Mouse (Mus musculus): ENCODE measurements around the gene Neurod2. TPM values are rescaled to one million over a fixed set of nuclear protein-coding genes. Genes with fewer than 3 reads are reported as not detected.

The Neurod2 gene
- polyA plus RNA-seq, 1 experiment from 2014 or later: 0.05 TPM

DNA sequence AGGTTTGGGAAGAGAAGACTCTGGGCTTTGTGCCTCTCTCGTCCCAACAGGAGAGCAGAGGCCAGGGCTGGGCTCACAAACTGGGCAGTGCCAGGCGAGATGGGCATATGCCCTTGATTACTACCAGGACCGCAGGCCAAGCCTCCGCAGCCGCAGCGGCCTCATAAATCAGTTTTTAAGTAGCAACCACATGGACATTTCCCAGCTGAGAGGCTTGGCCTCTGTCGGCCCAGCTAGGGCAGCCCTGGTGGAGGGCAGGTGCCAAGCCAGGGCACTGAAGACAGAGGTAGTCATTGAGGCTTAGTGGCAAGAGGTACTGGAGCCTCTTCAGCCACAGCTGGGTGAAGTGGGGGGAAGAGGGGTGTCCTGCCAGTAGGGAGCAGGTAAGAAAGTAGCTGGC, 12.0 kb downstream of the Neurod2 start:
- Histone ChIP-seq H3K9me3 (replicated peaks) (no peaks in the 10 kb centered on the region), H3K27ac (replicated peaks) (no peak overlapping the region), H3K27me3 (ENCODE audit: low read depth, poor library complexity, severe bottlenecking) (peaks cover 100% of the 10 kb centered on the region), H3K4me3 (no peak overlapping the region), H3K36me3 (no peaks in the 10 kb centered on the region), H3K4me1 (peaks cover 8% of the 10 kb centered on the region)
- DNase-seq (ENCODE audit: low spot score): no peak
- 5% methylated on average over 7 of the region's 7 CpGs for WGBS

GRCm38 (mm10) chr11:98313790-98314323, 15.6 kb downstream of the Neurod2 start:
- no peak overlapping the region for H3K4me3 ChIP-seq
- H3K4me1 ChIP-seq: peaks cover 5% of the 10 kb centered on the region
- H3K27ac ChIP-seq (replicated peaks): no peak overlapping the region
- H3K36me3 ChIP-seq: no peaks in the 10 kb centered on the region
- DNase-seq (ENCODE audit: low spot score): peak; percentile 74
- WGBS: 1% methylated on average over 26 of the region's 26 CpGs
- peaks cover 92% of the 10 kb centered on the region for H3K27me3 ChIP-seq (ENCODE audit: low read depth, poor library complexity, severe bottlenecking)
- H3K9me3 ChIP-seq (replicated peaks): no peaks in the 10 kb centered on the region

DNA sequence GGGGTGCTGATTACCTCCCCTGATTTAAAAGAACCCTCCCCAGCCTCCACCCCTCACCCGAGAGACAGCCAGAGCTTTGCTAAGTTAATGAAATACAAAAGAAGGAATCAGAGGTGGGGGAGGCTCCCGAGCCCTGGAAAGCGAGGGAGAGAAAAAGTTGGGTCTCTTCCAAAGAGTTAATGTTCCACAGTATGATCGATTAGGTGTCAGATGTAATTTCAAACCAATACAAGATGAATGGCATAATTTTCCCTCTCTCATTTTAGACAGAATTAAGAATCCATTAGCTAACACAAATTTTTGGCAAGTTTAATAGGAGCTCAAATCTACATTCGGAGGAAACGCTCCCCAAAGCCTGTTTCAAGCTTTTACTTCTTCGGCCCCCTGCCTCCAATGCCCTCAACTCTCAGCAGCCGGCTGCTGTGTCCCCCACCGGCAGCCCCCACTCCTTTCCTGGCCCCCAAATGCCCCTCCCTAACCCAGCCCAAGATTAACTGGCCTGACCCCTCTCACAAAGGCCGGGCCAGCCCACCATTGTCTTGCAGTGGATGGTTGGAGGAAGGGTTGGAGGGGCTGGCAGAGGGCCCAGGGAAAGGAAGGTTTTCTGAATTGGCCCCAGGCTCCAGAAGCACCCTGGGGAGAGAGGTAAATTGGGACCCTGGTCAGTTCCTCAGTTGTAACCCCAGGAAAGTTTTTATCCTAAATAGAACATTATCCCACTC, 30.8 kb downstream of the Neurod2 start:
- H3K4me1 ChIP-seq: peaks cover 70% of the 10 kb centered on the region
- peak overlapping the region; percentile 35 for H3K4me3 ChIP-seq
- peaks cover 92% of the 10 kb centered on the region for H3K27me3 ChIP-seq (ENCODE audit: low read depth, poor library complexity, severe bottlenecking)
- DNase-seq (ENCODE audit: low spot score): peak; percentile 64
- no peaks in the 10 kb centered on the region for H3K9me3 ChIP-seq (replicated peaks)
- WGBS: 5% methylated on average over 10 of the region's 10 CpGs
- H3K36me3 ChIP-seq: no peaks in the 10 kb centered on the region
- H3K27ac ChIP-seq (replicated peaks): peak overlapping the region; percentile 63

DNA sequence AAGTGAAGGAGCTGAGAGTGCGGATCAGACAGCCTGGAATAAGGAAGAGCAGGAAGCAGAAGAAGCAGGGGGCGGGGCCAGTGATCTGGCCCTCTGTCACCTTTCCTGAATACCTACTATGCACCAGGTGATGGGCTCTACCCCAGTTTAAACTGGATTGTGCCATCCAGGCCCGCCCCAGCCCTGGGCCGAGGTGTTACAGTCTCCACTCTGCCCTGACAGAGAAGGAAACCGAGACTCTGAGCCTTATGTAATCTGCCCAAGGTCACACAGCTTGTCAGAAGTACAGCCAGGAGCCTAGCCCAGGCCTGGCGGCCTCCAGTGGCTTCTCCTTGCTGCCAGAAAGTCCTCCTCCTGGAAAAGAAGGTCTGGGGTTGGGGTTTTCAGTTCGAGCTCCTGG, 31.7 kb downstream of the Neurod2 start:
- Histone ChIP-seq H3K9me3 (replicated peaks) (no peaks in the 10 kb centered on the region), H3K36me3 (no peaks in the 10 kb centered on the region), H3K4me1 (peaks cover 70% of the 10 kb centered on the region), H3K27ac (replicated peaks) (peak overlapping the region; percentile 63), H3K27me3 (ENCODE audit: low read depth, poor library complexity, severe bottlenecking) (peaks cover 93% of the 10 kb centered on the region), H3K4me3 (no peak overlapping the region)
- 13% methylated on average over 7 of the region's 7 CpGs for WGBS
- DNase-seq (ENCODE audit: low spot score): no peak

GRCm38 (mm10) chr11:98296916-98297315, 32.5 kb downstream of the Neurod2 start:
- peaks cover 68% of the 10 kb centered on the region for H3K4me1 ChIP-seq
- H3K4me3 ChIP-seq: no peak overlapping the region
- peaks cover 85% of the 10 kb centered on the region for H3K27me3 ChIP-seq (ENCODE audit: low read depth, poor library complexity, severe bottlenecking)
- DNase-seq (ENCODE audit: low spot score): no peak
- 60% methylated on average over 2 of the region's 2 CpGs for WGBS
- no peaks in the 10 kb centered on the region for H3K9me3 ChIP-seq (replicated peaks)
- H3K36me3 ChIP-seq: no peaks in the 10 kb centered on the region
- H3K27ac ChIP-seq (replicated peaks): no peak overlapping the region

DNA sequence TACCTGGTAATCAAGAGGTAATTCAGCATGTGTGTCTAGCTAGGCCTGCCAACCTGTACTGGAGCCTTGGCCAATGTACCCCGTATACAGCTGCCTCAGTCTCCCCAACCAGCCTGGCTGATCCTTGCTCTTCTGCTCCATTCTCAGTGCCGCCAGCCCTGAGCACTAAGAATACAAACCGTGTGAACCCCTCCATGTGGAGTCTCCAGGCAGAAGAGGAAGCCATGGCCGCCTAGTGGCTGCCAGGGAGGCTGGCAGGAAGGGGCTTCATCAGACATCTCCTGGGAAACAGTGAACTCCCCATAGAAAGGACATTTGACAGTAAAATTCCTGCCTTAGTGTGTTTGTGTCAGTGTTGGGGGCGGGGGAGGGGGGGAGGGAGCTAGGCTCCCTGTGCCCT, 33.2 kb downstream of the Neurod2 start:
- Histone ChIP-seq H3K27ac (replicated peaks) (no peak overlapping the region), H3K36me3 (no peaks in the 10 kb centered on the region), H3K4me1 (peaks cover 61% of the 10 kb centered on the region), H3K9me3 (replicated peaks) (no peaks in the 10 kb centered on the region), H3K4me3 (no peak overlapping the region), H3K27me3 (ENCODE audit: low read depth, poor library complexity, severe bottlenecking) (peaks cover 81% of the 10 kb centered on the region)
- DNase-seq (ENCODE audit: low spot score): peak; percentile 72
- 3% methylated on average over 5 of the region's 5 CpGs for WGBS

DNA sequence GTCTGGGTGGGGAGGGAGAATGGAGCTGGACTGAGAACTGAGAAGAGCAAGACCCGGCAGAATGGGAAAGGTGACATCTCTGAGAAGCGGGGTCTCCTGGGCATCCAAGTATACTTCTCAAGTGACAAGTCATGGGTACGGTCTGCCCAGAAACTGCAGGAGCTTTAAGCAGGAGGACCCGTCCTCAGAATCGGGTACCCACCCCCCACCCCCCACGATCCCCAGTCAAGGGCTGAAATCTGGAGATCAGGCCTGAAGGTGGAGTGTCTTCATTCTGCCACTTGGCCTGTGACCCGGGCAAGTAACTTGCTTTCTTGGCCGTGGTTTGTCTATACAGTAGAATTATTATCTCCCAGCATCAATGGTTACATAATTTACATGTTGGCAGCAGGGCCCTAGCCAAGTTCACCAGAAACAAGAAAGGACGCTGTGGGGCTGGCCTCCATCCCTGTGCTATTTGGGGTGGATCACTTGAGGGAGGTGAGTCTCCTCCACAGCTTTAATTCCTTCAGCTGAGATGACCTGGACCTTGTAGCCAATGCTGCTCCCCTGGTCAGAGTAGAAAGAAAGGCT, 34.3 kb downstream of the Neurod2 start:
- DNase-seq (ENCODE audit: low spot score): peak; percentile 24
- H3K9me3 ChIP-seq (replicated peaks): no peaks in the 10 kb centered on the region
- no peaks in the 10 kb centered on the region for H3K36me3 ChIP-seq
- peaks cover 59% of the 10 kb centered on the region for H3K4me1 ChIP-seq
- peak overlapping the region; percentile 85 for H3K27ac ChIP-seq (replicated peaks)
- peak overlapping the region; percentile 72 for H3K4me3 ChIP-seq
- H3K27me3 ChIP-seq (ENCODE audit: low read depth, poor library complexity, severe bottlenecking): peaks cover 78% of the 10 kb centered on the region
- WGBS: 5% methylated on average over 9 of the region's 9 CpGs

GRCm38 (mm10) chr11:98294188-98295012, 35.0 kb downstream of the Neurod2 start:
- peak; percentile 84 for DNase-seq (ENCODE audit: low spot score)
- Histone ChIP-seq H3K4me3 (peak overlapping the region; percentile 72), H3K27me3 (ENCODE audit: low read depth, poor library complexity, severe bottlenecking) (peaks cover 75% of the 10 kb centered on the region), H3K4me1 (peaks cover 58% of the 10 kb centered on the region), H3K36me3 (no peaks in the 10 kb centered on the region), H3K9me3 (replicated peaks) (no peaks in the 10 kb centered on the region), H3K27ac (replicated peaks) (peak overlapping the region; percentile 85)
- WGBS: 2% methylated on average over 58 of the region's 58 CpGs

DNA sequence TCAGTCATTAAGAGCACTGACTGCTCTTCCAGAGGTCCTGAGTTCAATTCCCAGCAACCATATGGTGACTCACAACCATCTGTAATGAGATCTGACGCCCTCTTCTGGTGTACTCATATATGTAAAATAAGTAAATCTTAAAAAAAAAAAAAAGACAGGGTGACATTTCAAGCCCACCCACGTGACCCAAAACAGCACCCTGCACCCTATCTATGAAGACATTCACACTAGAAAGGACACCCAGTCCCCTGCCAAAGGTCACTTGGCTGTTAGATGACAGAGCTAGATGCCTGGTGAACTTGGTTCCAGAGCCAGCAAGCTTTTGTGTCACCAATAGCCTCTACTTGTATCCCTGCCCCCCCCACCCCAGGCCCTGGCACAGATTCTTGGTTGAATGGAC, 36.4 kb downstream of the Neurod2 start:
- Histone ChIP-seq H3K9me3 (replicated peaks) (no peaks in the 10 kb centered on the region), H3K27ac (replicated peaks) (no peak overlapping the region), H3K27me3 (ENCODE audit: low read depth, poor library complexity, severe bottlenecking) (peaks cover 69% of the 10 kb centered on the region), H3K36me3 (no peaks in the 10 kb centered on the region), H3K4me3 (no peak overlapping the region), H3K4me1 (peaks cover 45% of the 10 kb centered on the region)
- 53% methylated on average over 2 of the region's 2 CpGs for WGBS
- DNase-seq (ENCODE audit: low spot score): no peak

DNA sequence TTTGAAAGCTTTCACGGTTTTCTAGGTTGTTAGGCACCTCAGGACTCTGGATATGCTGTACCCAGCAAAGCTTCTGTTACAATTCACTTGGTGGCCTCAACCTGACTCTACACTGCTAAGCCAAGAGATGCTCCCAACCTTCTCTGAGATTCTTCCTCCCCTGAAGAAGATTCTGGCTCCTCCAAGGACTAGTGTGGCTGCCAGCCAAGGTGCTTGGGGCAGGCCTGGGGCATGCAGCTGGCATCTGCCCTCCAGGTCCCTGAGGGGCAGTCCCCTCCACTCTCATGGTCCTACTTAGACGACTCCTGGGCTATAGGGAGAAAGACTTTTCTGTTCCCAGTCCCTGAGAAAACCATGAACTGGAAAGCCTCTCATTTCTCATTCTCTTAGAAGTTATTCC, 38.5 kb downstream of the Neurod2 start:
- no peaks in the 10 kb centered on the region for H3K36me3 ChIP-seq
- no peak overlapping the region for H3K27ac ChIP-seq (replicated peaks)
- H3K27me3 ChIP-seq (ENCODE audit: low read depth, poor library complexity, severe bottlenecking): peaks cover 47% of the 10 kb centered on the region
- DNase-seq (ENCODE audit: low spot score): no peak
- no peaks in the 10 kb centered on the region for H3K9me3 ChIP-seq (replicated peaks)
- WGBS: 79% methylated on average over 2 of the region's 2 CpGs
- no peak overlapping the region for H3K4me3 ChIP-seq
- H3K4me1 ChIP-seq: peaks cover 24% of the 10 kb centered on the region

- Histone ChIP-seq H3K27ac (replicated peaks) (no peak overlapping the region), H3K4me1 (peaks cover 19% of the 10 kb centered on the region), H3K27me3 (ENCODE audit: low read depth, poor library complexity, severe bottlenecking) (peaks cover 39% of the 10 kb centered on the region), H3K36me3 (no peaks in the 10 kb centered on the region), H3K9me3 (replicated peaks) (no peaks in the 10 kb centered on the region), H3K4me3 (no peak overlapping the region)
- DNase-seq (ENCODE audit: low spot score): no peak
- WGBS: 60% methylated on average over 13 of the region's 13 CpGs
Measured at GRCm38 (mm10) chr11:98289873-98290272, 39.6 kb downstream of the Neurod2 start.

DNA sequence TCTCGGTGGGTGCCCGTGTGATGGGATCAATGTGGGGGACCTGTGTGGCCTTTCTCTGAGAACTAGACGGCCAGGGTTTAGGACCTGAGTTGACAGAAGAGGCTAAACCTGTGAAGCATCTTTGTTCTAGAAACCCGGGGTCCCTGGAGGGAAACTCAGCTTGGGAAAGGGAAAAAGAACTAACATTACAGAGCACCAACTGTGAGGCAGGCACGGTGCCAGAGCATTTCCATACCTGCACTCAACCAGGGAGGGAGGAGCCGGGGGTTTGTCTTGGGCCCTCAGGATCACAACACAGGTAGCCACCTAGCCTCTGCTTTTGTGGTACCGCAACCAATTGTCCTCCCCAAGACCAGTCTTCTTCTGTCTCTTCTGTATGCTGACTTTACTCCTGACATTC, 41.5 kb downstream of the Neurod2 start:
- Histone ChIP-seq H3K4me1 (peaks cover 21% of the 10 kb centered on the region), H3K27me3 (ENCODE audit: low read depth, poor library complexity, severe bottlenecking) (peaks cover 25% of the 10 kb centered on the region)
- no peak for DNase-seq (ENCODE audit: low spot score)

More for the DNA sequence above, 41.5 kb downstream of the Neurod2 start:
- no peak overlapping the region for H3K4me3 ChIP-seq
- 62% methylated on average over 7 of the region's 7 CpGs for WGBS
- no peaks in the 10 kb centered on the region for H3K36me3 ChIP-seq
- H3K27ac ChIP-seq (replicated peaks): no peak overlapping the region
- H3K9me3 ChIP-seq (replicated peaks): no peaks in the 10 kb centered on the region

Data from midbrain, embryonic 10.5 days (tissue).